Mouse (Mus musculus) heart, adult 2 months (tissue): Measurements from ENCODE around the gene Nrn1.

Experiments used
- CTCF ChIP-seq: fragments of 200-600 bp; IDR thresholded peaks from 2 replicates; pipeline ENCODE4 v1.8.1; 2022; ENCODE audit warnings: antibody characterized with exemption, mild to moderate bottlenecking, moderate library complexity
- EP300 ChIP-seq: fragments of 200-500 bp; IDR thresholded peaks from 2 replicates; pipeline ENCODE4 v1.6.1; 2011; ENCODE audit warnings: low read depth, low read length, control low read depth; ENCODE audit not compliant: insufficient read depth

DNA sequence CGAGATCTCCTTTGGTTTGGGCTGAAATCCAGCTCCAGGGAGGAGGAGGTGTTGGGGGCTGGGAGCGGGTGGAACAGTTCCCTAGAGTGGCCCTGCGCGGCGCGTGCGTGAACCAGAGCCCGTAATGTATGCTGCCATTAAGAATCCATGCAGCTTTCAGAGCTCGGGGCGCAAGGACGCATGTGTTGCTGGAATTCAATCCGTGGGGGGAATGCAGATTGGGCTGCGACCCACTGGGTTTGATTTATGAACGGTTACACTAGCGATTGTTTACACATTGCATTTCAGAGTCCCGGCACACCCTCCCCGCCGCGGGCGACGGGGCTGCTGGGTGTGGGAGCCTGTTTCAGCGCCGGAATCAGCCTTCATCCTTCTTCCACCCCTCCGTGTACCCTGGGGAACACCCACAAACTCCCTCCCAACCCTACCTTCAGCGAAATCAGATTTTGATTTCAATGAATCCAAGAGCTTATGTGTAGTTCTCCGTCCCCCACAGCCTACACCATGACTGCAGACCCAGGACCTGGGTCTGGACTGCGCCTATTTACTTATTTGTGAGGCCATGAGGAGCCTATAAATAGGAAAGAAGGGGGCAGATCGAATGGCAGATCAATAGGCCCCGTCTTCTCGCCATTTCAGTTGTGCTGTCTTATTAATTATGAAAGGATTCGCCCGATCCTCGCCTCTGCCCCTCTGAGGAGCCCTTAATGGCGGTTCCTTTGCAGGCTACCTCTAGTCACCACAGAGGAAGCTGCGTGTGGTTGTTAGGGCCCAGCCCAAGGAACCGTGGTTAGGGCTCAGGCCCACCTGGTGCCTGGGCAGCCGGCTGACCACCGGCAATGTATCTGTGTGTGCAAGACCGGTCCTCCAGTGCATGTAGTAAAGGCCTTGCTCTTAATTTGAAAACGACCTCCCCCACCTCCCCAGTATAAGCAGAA, 10.1 kb downstream of the Nrn1 start:
- TF ChIP-seq EP300 (no peak), CTCF (no peak)
